Comparison of ENCODE assay signal across 12 mouse cellular contexts in the genomic region with DNA sequence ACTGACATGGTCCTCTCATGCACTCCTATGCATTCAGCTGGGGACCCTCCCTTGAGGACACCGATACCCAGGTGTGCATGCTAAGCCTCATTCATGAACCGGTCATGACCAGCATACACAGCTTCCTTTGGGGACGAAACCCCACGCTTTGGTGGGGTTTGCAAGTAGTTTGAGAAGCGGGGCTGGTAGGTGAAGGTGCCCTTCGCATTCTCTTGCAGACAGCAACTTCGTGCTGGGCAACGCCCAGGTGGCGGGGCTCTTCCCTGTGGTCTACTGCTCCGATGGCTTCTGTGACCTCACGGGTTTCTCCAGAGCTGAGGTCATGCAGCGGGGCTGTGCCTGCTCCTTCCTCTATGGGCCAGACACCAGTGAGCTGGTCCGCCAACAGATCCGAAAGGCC. TPM values are rescaled to one million over a fixed set of nuclear protein-coding genes. Genes with fewer than 3 reads are reported as not detected.
DNase-seq lines count a peak whose midpoint lies in the region; ATAC-seq and TF ChIP-seq lines count a peak whose summit lies in the region.
"Had no signal": no experiment of that assay in that cellular context is flagged by ENCODE, and none has a peak within 500 bp of the region (broad histone marks: within the 10 kb centered on the region; RNA-seq: fewer than 3 reads in every experiment).

No protein-coding gene starts in this region.

- TF ChIP-seq CTCF in stomach, postnatal 0 days (IDR thresholded peaks at IDR 0.05; ENCODE audit: low read depth), result no peak

- peaks cover 92% of the 10 kb centered on the region for H3K27me3 ChIP-seq in intestine, embryonic 14.5 days (replicated peaks; ENCODE audit: control insufficient read depth, insufficient read depth, low read length)
- H3K27me3 ChIP-seq in intestine, embryonic 16.5 days (replicated peaks; ENCODE audit: control insufficient read depth, insufficient read depth, low read length), result peaks cover 69% of the 10 kb centered on the region
- peaks cover 51% of the 10 kb centered on the region for H3K27me3 ChIP-seq in stomach, embryonic 14.5 days (ENCODE audit: control insufficient read depth, insufficient read depth, low read length)
- peaks cover 12% of the 10 kb centered on the region; the same call in 1 of the 2 replicates for H3K27me3 ChIP-seq in stomach, postnatal 0 days (ENCODE audit: control insufficient read depth, insufficient read depth, low read length)
- peaks cover 97% of the 10 kb centered on the region for H3K27me3 ChIP-seq in hindbrain, embryonic 13.5 days

- no peaks in the 10 kb centered on the region for H3K9me3 ChIP-seq in intestine, embryonic 14.5 days (ENCODE audit: control insufficient read depth, low read length)
- H3K9me3 ChIP-seq in intestine, embryonic 16.5 days (ENCODE audit: control insufficient read depth, low read length), result no peaks in the 10 kb centered on the region
- no peaks in the 10 kb centered on the region for H3K9me3 ChIP-seq in stomach, embryonic 14.5 days (ENCODE audit: control insufficient read depth, low read depth, low read length)
- H3K9me3 ChIP-seq in stomach, postnatal 0 days (ENCODE audit: control insufficient read depth, low read length), result no peaks in the 10 kb centered on the region
- H3K9me3 ChIP-seq in hindbrain, embryonic 13.5 days, result no peaks in the 10 kb centered on the region

- peaks cover 19% of the 10 kb centered on the region for H3K4me1 ChIP-seq in intestine, embryonic 14.5 days (replicated peaks; ENCODE audit: control insufficient read depth, insufficient read depth, low read length)
- H3K4me1 ChIP-seq in intestine, embryonic 16.5 days (ENCODE audit: control insufficient read depth, insufficient read depth, low read length), result peaks cover 20% of the 10 kb centered on the region
- peaks cover 24% of the 10 kb centered on the region; the same call in 1 of the 2 replicates for H3K4me1 ChIP-seq in stomach, embryonic 14.5 days (ENCODE audit: control insufficient read depth, insufficient read depth, low read length)
- peaks cover 4% of the 10 kb centered on the region; the same call in 1 of the 2 replicates for H3K4me1 ChIP-seq in stomach, postnatal 0 days (replicated peaks; ENCODE audit: control insufficient read depth, insufficient read depth)
- peaks cover 44% of the 10 kb centered on the region for H3K4me1 ChIP-seq in hindbrain, embryonic 13.5 days (replicated peaks)

- no peak overlapping the region for H3K9ac ChIP-seq in intestine, embryonic 14.5 days (ENCODE audit: low read length)
- no peak overlapping the region for H3K9ac ChIP-seq in intestine, embryonic 16.5 days (ENCODE audit: low read depth, low read length)
- no peak overlapping the region for H3K9ac ChIP-seq in stomach, embryonic 14.5 days (replicated peaks; ENCODE audit: low read depth, low read length)
- no peak overlapping the region for H3K9ac ChIP-seq in stomach, postnatal 0 days (ENCODE audit: low read length)
- H3K9ac ChIP-seq in hindbrain, embryonic 13.5 days, result peak overlapping the region; percentile 5; the same call in 1 of the 2 replicates

- ATAC-seq in intestine, embryonic 14.5 days (replicated peaks; ENCODE audit: low FRiP score, low TSS enrichment, low read depth), result no peak
- ATAC-seq in intestine, embryonic 16.5 days, result no peak
- no peak for ATAC-seq in stomach, embryonic 14.5 days (ENCODE audit: insufficient number of reproducible peaks, insufficient read depth, low FRiP score, low read depth)
- ATAC-seq in stomach, postnatal 0 days (ENCODE audit: low FRiP score, low TSS enrichment), result no peak
- ATAC-seq in hindbrain, embryonic 13.5 days (ENCODE audit: low FRiP score), result no peak
- ATAC-seq in megakaryocyte progenitor cell, adult 5-6 weeks (replicated peaks; ENCODE audit: poor library complexity), result no peak
- ATAC-seq: activated CD4-positive, CD25-positive, alpha-beta regulatory T cell, adult 4 months had no signal

- 25% methylated on average over 14 of the region's 14 CpGs for WGBS in intestine, embryonic 14.5 days
- WGBS in intestine, embryonic 16.5 days, result 31% methylated on average over 14 of the region's 14 CpGs
- WGBS in stomach, embryonic 14.5 days, result 24% methylated on average over 14 of the region's 14 CpGs
- 35% methylated on average over 14 of the region's 14 CpGs for WGBS in stomach, postnatal 0 days
- WGBS in hindbrain, embryonic 13.5 days, result 19% methylated on average over 14 of the region's 14 CpGs

- TF ChIP-seq EP300 in stomach, postnatal 0 days (optimal IDR thresholded peaks at IDR 0.05), result no peak

- H3K4me2 ChIP-seq in intestine, embryonic 14.5 days (ENCODE audit: low read length), result peak overlapping the region; percentile 65; the same call in 1 of the 2 replicates
- H3K4me2 ChIP-seq in intestine, embryonic 16.5 days (ENCODE audit: low read depth, low read length), result no peak overlapping the region
- H3K4me2 ChIP-seq in stomach, embryonic 14.5 days (replicated peaks; ENCODE audit: low read depth, low read length), result 0 out of 2 replicates have a peak overlapping the region, but pooled peaks have one; percentile 55
- H3K4me2 ChIP-seq in stomach, postnatal 0 days (replicated peaks; ENCODE audit: low read depth), result no peak overlapping the region
- H3K4me2 ChIP-seq in hindbrain, embryonic 13.5 days, result peak overlapping the region; percentile 59; the same call in 1 of the 2 replicates

- no peaks in the 10 kb centered on the region for H3K36me3 ChIP-seq in intestine, embryonic 14.5 days (ENCODE audit: control insufficient read depth, insufficient read depth, low read length)
- no peaks in the 10 kb centered on the region for H3K36me3 ChIP-seq in intestine, embryonic 16.5 days (ENCODE audit: control insufficient read depth, insufficient read depth, low read length)
- no peaks in the 10 kb centered on the region for H3K36me3 ChIP-seq in stomach, embryonic 14.5 days (ENCODE audit: control insufficient read depth, insufficient read depth, low read length)
- no peaks in the 10 kb centered on the region for H3K36me3 ChIP-seq in stomach, postnatal 0 days (ENCODE audit: control insufficient read depth, insufficient read depth, low read length)
- no peaks in the 10 kb centered on the region for H3K36me3 ChIP-seq in hindbrain, embryonic 13.5 days

- no peak overlapping the region for H3K27ac ChIP-seq in intestine, embryonic 14.5 days (ENCODE audit: low read depth)
- H3K27ac ChIP-seq in intestine, embryonic 16.5 days (ENCODE audit: low read length), result no peak overlapping the region
- no peak overlapping the region for H3K27ac ChIP-seq in stomach, embryonic 14.5 days (ENCODE audit: low read length)
- no peak overlapping the region for H3K27ac ChIP-seq in stomach, postnatal 0 days (replicated peaks)
- H3K27ac ChIP-seq in hindbrain, embryonic 13.5 days, result no peak overlapping the region

- H3K4me3 ChIP-seq in intestine, embryonic 14.5 days (ENCODE audit: low read depth, low read length), result peak overlapping the region; percentile 16; the same call in 1 of the 2 replicates
- no peak overlapping the region for H3K4me3 ChIP-seq in intestine, embryonic 16.5 days (ENCODE audit: low read length)
- peak overlapping the region; percentile 25 for H3K4me3 ChIP-seq in stomach, embryonic 14.5 days (ENCODE audit: low read depth, low read length)
- H3K4me3 ChIP-seq in stomach, postnatal 0 days (ENCODE audit: low read depth, low read length), result no peak overlapping the region
- peak overlapping the region; percentile 42; the same call in 1 of the 2 replicates for H3K4me3 ChIP-seq in hindbrain, embryonic 13.5 days
- H3K4me3 ChIP-seq: erythroblast, embryonic 14.5 days had no signal

- DNase-seq in intestine, embryonic 14.5 days (ENCODE audit: low spot score), result no peak
- no peak for DNase-seq in stomach, postnatal 0 days (ENCODE audit: low spot score)
- DNase-seq in liver, result no peak
- DNase-seq: gastrocnemius, postnatal 25 days; lung, postnatal 14 days; thymus, postnatal 14 days had no signal

RNA-seq across cellular contexts. Expression of a gene that starts 1.4 kb away (rescaled TPM):
- 0.39 and 0.51 TPM in 2 replicates for polyA plus RNA-seq in intestine, embryonic 14.5 days (2014; fragmentation: Nextera tagmentation; extraction: Ambion mirVana)
- polyA plus RNA-seq in intestine, embryonic 16.5 days (2015; fragmentation: Nextera tagmentation; extraction: Ambion mirVana), result 0.39 and 0.56 TPM in 2 replicates
- 0.73 and 1.7 TPM in 2 replicates for polyA plus RNA-seq in stomach, embryonic 14.5 days (2014; fragmentation: Nextera tagmentation; extraction: Ambion mirVana)
- polyA plus RNA-seq in stomach, postnatal 0 days (2015; fragmentation: Nextera tagmentation; extraction: Ambion mirVana), result 0.29 and 0.30 TPM in 2 replicates
- 0.52 and 0.91 TPM in 2 replicates for polyA plus RNA-seq in hindbrain, embryonic 13.5 days (2015; fragmentation: Nextera tagmentation; extraction: Ambion mirVana)
- not detected in 2 replicates for total RNA-seq in megakaryocyte progenitor cell, adult 5-6 weeks (2015)
- not detected in 2 replicates for total RNA-seq in megakaryocyte progenitor cell, adult 5-6 weeks (2017)
- total RNA-seq: gastrocnemius, postnatal 25 days had no signal
- polyA plus RNA-seq: activated CD4-positive, CD25-positive, alpha-beta regulatory T cell, adult 4 months had no signal

RNA-seq across cellular contexts. Expression of a gene that starts 25.7 kb away (rescaled TPM):
- polyA plus RNA-seq in intestine, embryonic 14.5 days (2014; fragmentation: Nextera tagmentation; extraction: Ambion mirVana), result 146 and 154 TPM in 2 replicates
- polyA plus RNA-seq in intestine, embryonic 16.5 days (2015; fragmentation: Nextera tagmentation; extraction: Ambion mirVana), result 124 and 128 TPM in 2 replicates
- 141 and 145 TPM in 2 replicates for polyA plus RNA-seq in stomach, embryonic 14.5 days (2014; fragmentation: Nextera tagmentation; extraction: Ambion mirVana)
- 64.2 and 66.4 TPM in 2 replicates for polyA plus RNA-seq in stomach, postnatal 0 days (2015; fragmentation: Nextera tagmentation; extraction: Ambion mirVana)
- 195 and 208 TPM in 2 replicates for polyA plus RNA-seq in hindbrain, embryonic 13.5 days (2015; fragmentation: Nextera tagmentation; extraction: Ambion mirVana)
- total RNA-seq in megakaryocyte progenitor cell, adult 5-6 weeks (2015), result 37.8 and 41.4 TPM in 2 replicates
- total RNA-seq in megakaryocyte progenitor cell, adult 5-6 weeks (2017), result 28.2 and 39.7 TPM in 2 replicates

Comparison
In these comparisons a context has a peak if more than half of its experiments do, and no peak if none do; other contexts are left out.
1. H3K4me2 ChIP-seq: peak in intestine, embryonic 14.5 days (single experiment), stomach, embryonic 14.5 days (single experiment) and hindbrain, embryonic 13.5 days (single experiment); none in intestine, embryonic 16.5 days (single experiment) and stomach, postnatal 0 days (single experiment).
2. H3K4me3 ChIP-seq: peak in intestine, embryonic 14.5 days (single experiment), stomach, embryonic 14.5 days (single experiment) and hindbrain, embryonic 13.5 days (single experiment); none in intestine, embryonic 16.5 days (single experiment) and stomach, postnatal 0 days (single experiment).